Mouse (Mus musculus) heart, postnatal 0 days (tissue): Measurements from ENCODE around the gene Cluh. TPM values are rescaled to one million over a fixed set of nuclear protein-coding genes. Genes with fewer than 3 reads are reported as not detected.

Source experiments
- ATAC-seq: fragments of 200-750 bp; cut with Nextera tagmentation; 2 replicates; pipeline ENCODE4 v1.8.0; 2017; ENCODE audit warnings: low read depth, moderate number of reproducible peaks, moderate library complexity; ENCODE audit not compliant: insufficient read depth
- DNase-seq: peaks from one replicate; pipeline ENCODE4 v3.0.0-alpha.2; 2016; ENCODE audit warnings: low spot score
- H3K27ac ChIP-seq: fragments of 300-500 bp; sonication (generic); 2 replicates; pipeline ENCODE4 v1.5.1; 2014; ENCODE audit warnings: low read depth, mild to moderate bottlenecking
- H3K27me3 ChIP-seq: fragments of 300-500 bp; sonication (generic); 2 replicates; pipeline ENCODE4 v1.6.1; 2014; ENCODE audit warnings: low read length, mixed read lengths; ENCODE audit not compliant: control insufficient read depth, insufficient read depth
- H3K36me3 ChIP-seq: fragments of 300-500 bp; sonication (generic); replicated peaks from 2 replicates; pipeline ENCODE4 v1.6.1; 2014; ENCODE audit warnings: low read length, mixed read lengths; ENCODE audit not compliant: control insufficient read depth, insufficient read depth
- H3K4me1 ChIP-seq: fragments of 300-500 bp; sonication (generic); 2 replicates; pipeline ENCODE4 v1.6.1; 2014; ENCODE audit warnings: antibody characterized with exemption; ENCODE audit not compliant: control insufficient read depth, insufficient read depth
- H3K4me2 ChIP-seq: fragments of 300-500 bp; sonication (generic); 2 replicates; pipeline ENCODE4 v1.6.1; 2014; ENCODE audit warnings: low read depth, mild to moderate bottlenecking, low read length, moderate library complexity
- H3K4me3 ChIP-seq: fragments of 300-500 bp; sonication (generic); 2 replicates; pipeline ENCODE4 v1.5.1; 2014; ENCODE audit warnings: low read depth, low read length
- H3K9ac ChIP-seq: fragments of 300-500 bp; sonication (generic); replicated peaks from 2 replicates; pipeline ENCODE4 v1.6.1; 2014; ENCODE audit warnings: low read depth, low read length, mixed read lengths
- H3K9me3 ChIP-seq: fragments of 300-500 bp; sonication (generic); replicated peaks from 2 replicates; pipeline ENCODE4 v1.6.1; 2016; ENCODE audit warnings: low read length; ENCODE audit not compliant: control insufficient read depth
- CTCF ChIP-seq: IDR thresholded peaks from 2 replicates; pipeline ENCODE4 v1.5.1; 2016; ENCODE audit warnings: antibody characterized with exemption, control low read depth, low read depth
- EP300 ChIP-seq: IDR thresholded peaks from 2 replicates; pipeline ENCODE4 v1.6.1; 2016; ENCODE audit warnings: antibody characterized with exemption, low read depth
- WGBS: fragments of 180-500 bp; shearing (Covaris S2); extraction: QIAGEN DNeasy Blood & Tissue Kit; methylation state at CpG from one replicate; pipeline ENCODE4 v1.1.7; 2014; 5-methylcytosine and 5-hydroxymethylcytosine counted together
- polyA plus RNA-seq: library from polyadenylated mRNA; unstranded; fragments of >200 nt; fragmentation: Nextera tagmentation; extraction: Ambion mirVana; gene quantifications from 2 replicates; pipeline ENCODE4 v1.2.1, GENCODE M21; 2015
- total RNA-seq: library from RNA; depleted of rRNA; stranded (reverse); fragments of >200 nt; gene quantifications from 2 replicates; pipeline ENCODE4 v1.2.3, GENCODE M21; 2014; ENCODE audit warnings: low replicate concordance; rRNA removed

The Cluh gene
- 241 and 291 TPM in 2 replicates for total RNA-seq
- polyA plus RNA-seq, result 52.7 and 61.4 TPM in 2 replicates

GRCm38 (mm10) chr11:74649095-74649646, at the start of gene Cluh:
Gene Cluh, plus strand, starts transcription at chr11:74649495.
- under 1% methylated on average over 52 of the region's 58 CpGs for WGBS
- ATAC-seq (peak; percentile 93), DNase-seq (peak; percentile 98)
- peak within 1 kb of the TSS; percentile 99 for H3K4me3 ChIP-seq
- no peak for TF ChIP-seq CTCF
- peak; percentile 88; the same call in 1 of the 2 replicates for TF ChIP-seq EP300
- no peaks in the 10 kb centered on the region for H3K9me3 ChIP-seq
- H3K27ac ChIP-seq, result peak within 1 kb of the TSS; percentile 94
- peak within 1 kb of the TSS; percentile 96 for H3K4me2 ChIP-seq
- H3K36me3 ChIP-seq, result no peaks in the 10 kb centered on the region
- H3K9ac ChIP-seq, result peak within 1 kb of the TSS; percentile 97
- H3K4me1 ChIP-seq, result peaks cover 29% of the 10 kb centered on the region
- H3K27me3 ChIP-seq, result no peaks in the 10 kb centered on the region

GRCm38 (mm10) chr11:74602286-74602685, 47.0 kb upstream of the Cluh start:
- no peak overlapping the region for H3K9ac ChIP-seq
- H3K9me3 ChIP-seq, result no peaks in the 10 kb centered on the region; the same call in 1 of the 2 replicates
- H3K27me3 ChIP-seq, result no peaks in the 10 kb centered on the region
- ATAC-seq (no peak), DNase-seq (no peak)
- 78% methylated on average over 1 of the region's 1 CpGs for WGBS
- H3K36me3 ChIP-seq, result no peaks in the 10 kb centered on the region
- no peaks in the 10 kb centered on the region for H3K4me1 ChIP-seq
- H3K4me2 ChIP-seq, result no peak overlapping the region
- no peak overlapping the region for H3K4me3 ChIP-seq
- H3K27ac ChIP-seq, result no peak overlapping the region
- no peak for TF ChIP-seq EP300
- TF ChIP-seq CTCF, result no peak

GRCm38 (mm10) chr11:74610068-74610467, 39.2 kb upstream of the Cluh start:
- Histone ChIP-seq H3K4me1 (no peaks in the 10 kb centered on the region; the same call in 1 of the 2 replicates), H3K4me3 (0 out of 2 replicates have a peak overlapping the region, but pooled peaks have one; percentile 40), H3K9me3 (no peaks in the 10 kb centered on the region), H3K36me3 (no peaks in the 10 kb centered on the region), H3K27me3 (peaks cover 36% of the 10 kb centered on the region), H3K27ac (no peak overlapping the region), H3K4me2 (peak overlapping the region; percentile 61; the same call in 1 of the 2 replicates), H3K9ac (no peak overlapping the region)
- ATAC-seq (no peak), DNase-seq (no peak)
- TF ChIP-seq EP300 (no peak), CTCF (no peak)
- WGBS, result 31% methylated on average over 5 of the region's 5 CpGs

GRCm38 (mm10) chr11:74610545-74611176, 38.6 kb upstream of the Cluh start, which contains the start of gene Rap1gap2:
Gene Rap1gap2, minus strand, starts transcription at chr11:74610915.
- Histone ChIP-seq H3K27ac (no peak within 1 kb of the TSS), H3K4me2 (peak within 1 kb of the TSS; percentile 61), H3K4me3 (peak within 1 kb of the TSS; percentile 40), H3K9ac (no peak within 1 kb of the TSS), H3K27me3 (peaks cover 39% of the 10 kb centered on the region), H3K4me1 (no peaks in the 10 kb centered on the region; the same call in 1 of the 2 replicates), H3K36me3 (no peaks in the 10 kb centered on the region), H3K9me3 (no peaks in the 10 kb centered on the region)
- TF ChIP-seq EP300, result no peak
- TF ChIP-seq CTCF, result no peak
- 2% methylated on average over 46 of the region's 50 CpGs for WGBS
- ATAC-seq (no peak), DNase-seq (no peak)

- Histone ChIP-seq H3K4me3 (no peak overlapping the region), H3K4me1 (no peaks in the 10 kb centered on the region; the same call in 1 of the 2 replicates), H3K4me2 (peak overlapping the region; percentile 61), H3K27me3 (peaks cover 40% of the 10 kb centered on the region), H3K9ac (no peak overlapping the region), H3K36me3 (no peaks in the 10 kb centered on the region), H3K27ac (no peak overlapping the region), H3K9me3 (no peaks in the 10 kb centered on the region)
- DNase-seq (no peak), ATAC-seq (no peak)
- TF ChIP-seq EP300, result no peak
- no peak for TF ChIP-seq CTCF
- 13% methylated on average over 7 of the region's 7 CpGs for WGBS
Observed at GRCm38 (mm10) chr11:74611437-74611836, 37.9 kb upstream of the Cluh start.
